Mouse (Mus musculus): ENCODE data around the gene Marcks.

DNA sequence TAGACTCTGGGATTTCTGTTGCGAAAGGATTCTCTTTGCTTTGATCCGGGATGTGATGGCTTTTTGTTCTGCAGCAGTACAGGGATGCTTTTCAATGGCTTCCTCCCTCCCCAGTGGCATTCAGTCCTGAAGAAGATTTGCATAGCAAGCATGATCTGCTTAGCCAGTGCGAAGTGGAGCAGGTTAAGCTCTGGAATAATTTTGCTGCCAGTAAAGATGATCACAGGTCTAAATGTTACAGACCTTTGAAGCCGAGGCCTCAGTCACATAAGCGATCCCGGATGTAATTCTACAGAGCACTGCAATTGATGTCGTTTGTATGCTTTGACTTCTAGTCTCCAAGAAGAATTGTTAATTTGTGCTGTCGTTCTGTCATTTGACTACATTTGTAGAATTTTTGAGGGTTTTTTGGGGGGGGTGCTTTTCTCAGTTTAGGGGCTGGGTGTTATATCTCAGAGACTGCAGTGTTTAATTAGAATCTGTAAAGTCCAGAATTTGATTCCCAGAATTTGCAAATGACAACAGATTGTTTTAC, 33.8 kb upstream of the Marcks start:
- TF ChIP-seq ZC3H11A (IDR thresholded peaks at IDR 0.05; ENCODE audit: borderline replicate concordance, low read depth, low read length) = no peak
- TF ChIP-seq ZNF384 (IDR thresholded peaks at IDR 0.05; ENCODE audit: low read depth, low read length) = no peak
- TF ChIP-seq CHD2 (IDR thresholded peaks at IDR 0.05; ENCODE audit: low read depth, low read length) = no peak
- no peak for TF ChIP-seq MAFK (IDR thresholded peaks at IDR 0.05; ENCODE audit: insufficient read depth, low read depth, low read length)

Measured in ES-E14 (cell line).